Mouse (Mus musculus) frontal cortex, postnatal 25 days (tissue): ENCODE results near the gene Apex1.
"Not testable (repeated sequence)": the region's sequence is repeated elsewhere in the genome, so short reads cannot be mapped to it uniquely, and the experiment has no call there.

Experiments
- DNase-seq, 2 experiments: peaks; one replicate each; pipeline ENCODE4 v3.0.0; 2022; ENCODE audit warnings: low spot score in 2 of 2

Apex1 gene

DNA sequence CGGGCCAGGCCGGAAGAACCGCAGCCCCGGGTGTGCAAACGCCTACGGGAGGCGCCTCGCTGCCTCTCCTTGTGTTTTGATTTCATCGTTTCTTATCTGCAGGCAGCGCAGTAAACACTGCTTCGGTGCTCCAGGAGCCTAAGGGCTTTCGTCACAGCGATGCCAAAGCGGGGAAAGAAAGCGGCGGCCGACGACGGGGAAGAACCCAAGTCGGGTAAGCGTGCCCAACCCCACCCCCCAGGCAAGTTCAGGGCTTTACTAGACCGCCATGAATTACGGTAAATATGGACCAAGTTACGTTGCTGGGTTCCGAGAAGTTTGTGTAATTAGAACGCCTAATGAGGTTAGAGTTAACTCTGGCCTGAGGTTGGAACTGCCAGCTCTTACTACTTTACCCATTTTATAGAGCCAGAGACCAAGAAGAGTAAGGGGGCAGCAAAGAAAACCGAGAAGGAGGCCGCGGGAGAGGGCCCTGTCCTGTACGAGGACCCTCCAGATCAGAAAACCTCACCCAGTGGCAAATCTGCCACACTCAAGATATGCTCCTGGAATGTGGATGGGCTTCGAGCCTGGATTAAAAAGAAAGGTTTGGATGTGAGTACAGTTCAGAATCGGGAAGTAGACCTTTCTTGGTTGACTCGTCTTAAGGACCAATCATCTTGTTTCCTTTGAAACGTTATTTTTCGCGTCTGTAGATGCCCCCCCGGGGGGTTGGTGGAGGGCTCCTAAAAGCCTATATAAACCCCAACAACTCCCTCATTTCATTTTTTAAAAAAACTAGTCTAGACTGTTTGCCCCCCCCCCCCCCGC lies 548 bp downstream of the Apex1 start:
- no peak for DNase-seq

DNA sequence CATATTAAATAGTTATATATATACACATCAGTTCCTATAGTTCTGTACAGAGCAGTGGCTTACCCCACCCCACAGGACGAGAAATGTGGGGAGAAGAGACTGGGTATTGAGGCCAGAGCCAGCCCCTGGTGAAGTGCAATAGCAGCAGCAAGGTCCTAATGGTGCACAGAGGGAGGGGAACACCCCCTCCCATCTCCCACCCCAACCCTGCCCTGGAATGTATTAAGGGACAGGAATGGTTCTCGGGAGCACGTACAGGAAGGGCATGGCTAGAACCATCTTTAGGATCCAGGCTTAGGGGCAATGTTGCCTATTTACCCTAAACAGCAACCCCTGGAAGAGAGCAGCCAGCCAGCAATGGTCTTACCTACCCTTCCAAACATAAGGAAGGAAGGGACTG lies 2.6 kb downstream of the Apex1 start:
- no peak for DNase-seq

DNA sequence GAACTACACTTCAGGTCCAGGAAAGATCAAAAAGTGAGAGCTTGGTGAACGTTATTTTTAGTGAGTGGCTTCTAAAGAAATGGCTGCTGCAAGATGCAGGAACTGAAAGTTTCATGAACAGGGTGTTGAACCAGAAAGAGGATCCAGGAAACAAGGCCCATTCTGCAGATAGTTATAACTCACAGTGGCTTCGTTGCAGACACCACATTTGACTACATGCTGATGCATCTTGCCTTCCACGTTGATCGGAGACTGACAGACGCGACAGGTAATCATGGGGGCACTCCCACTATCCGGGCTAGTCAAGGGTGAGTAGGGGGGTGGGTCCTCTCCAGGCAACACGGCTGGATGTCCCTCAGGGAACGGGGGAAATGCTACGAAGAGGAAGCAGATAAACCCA lies 5.2 kb downstream of the Apex1 start:
- no peak for DNase-seq

DNA sequence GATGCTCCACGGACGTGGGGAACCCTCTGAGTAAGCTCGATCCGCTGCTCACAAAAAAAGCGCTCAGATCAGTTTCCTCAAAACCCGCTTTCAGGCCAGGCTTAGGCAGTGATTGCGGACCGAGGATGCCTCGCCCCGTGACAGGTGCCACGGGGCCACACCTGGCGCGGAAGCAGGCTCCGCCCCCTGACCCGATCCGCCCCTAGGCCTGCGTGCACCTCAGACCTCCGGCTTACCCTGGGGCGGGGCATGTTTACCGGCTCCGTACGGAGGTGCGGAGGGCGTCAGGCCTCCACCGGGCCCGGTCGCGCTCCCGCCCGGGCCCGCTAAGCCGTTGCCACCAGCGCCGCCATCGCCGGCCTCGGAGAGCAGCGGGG lies 5.6 kb downstream of the Apex1 start:
- peak in 1 of 2 experiments; percentile 31 for DNase-seq

DNA sequence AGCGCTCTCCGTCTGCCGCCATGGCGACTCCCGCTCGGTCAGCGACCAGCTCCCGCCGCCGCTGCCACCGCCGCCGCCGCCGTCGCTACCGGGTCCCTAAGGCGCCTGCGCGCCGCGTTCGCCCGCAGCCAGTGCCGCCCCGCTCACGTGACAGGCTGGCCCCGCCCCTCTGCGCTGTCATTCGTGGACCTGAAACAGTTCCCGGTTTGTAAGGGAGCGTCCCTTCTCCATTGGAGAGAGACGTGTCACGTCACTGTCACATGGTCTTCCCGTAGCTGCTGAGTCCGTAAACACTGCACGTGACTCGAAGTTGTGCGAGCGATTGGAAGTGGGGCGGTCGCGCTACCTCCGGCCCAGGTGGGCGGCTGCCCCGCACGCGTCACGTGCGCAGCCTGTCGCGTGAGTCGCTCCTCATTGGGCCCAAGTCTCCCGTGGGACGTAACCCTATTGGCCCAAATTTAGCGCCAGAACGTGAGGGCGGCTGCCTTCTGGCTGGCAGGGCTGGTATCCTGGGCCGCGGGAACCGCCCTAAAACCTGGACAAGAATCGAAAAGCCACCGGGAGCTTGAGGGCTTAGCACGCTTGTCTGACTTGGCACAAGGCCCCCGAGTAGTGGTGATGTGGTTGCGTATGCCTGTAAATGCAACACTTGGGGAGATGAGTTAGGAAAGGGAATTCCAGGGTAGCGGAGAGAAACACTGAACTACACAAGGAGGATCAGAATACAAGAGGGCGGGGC lies 6.2 kb downstream of the Apex1 start, which contains the start of the genes Pip4p1 and Pnp:
TSS of gene Pip4p1 (minus strand) at position 103 of the 739 bp plus-strand sequence.
TSS of gene Pnp (plus strand) at position 329 of the 739 bp plus-strand sequence.
- peak; percentile 95 to 97 for DNase-seq

DNA sequence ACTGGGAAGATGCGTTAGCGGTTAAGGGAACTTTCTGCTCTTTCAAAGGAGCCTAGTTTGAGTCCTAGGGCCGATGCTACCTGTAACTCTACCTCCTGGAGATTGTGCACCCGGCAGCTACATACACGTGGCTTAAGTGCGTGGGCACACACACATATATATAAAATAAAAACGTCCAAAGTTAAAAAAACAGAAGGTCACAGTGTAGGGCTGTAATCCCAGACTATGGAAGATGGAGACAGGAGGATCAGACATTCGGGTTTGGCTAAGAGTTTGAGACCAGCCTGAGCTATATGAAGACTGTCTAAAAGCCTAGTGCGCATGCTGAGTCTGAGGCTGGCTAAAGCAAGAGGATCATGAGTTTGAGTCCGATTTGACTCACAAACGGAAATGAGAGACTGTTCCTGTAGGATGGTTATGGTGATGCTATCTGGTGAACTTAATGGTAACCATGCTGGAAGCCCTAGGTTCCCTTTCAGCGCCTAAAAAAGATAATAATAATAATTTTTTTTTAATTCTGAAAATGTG lies 6.8 kb downstream of the Apex1 start:
- no peak for DNase-seq

DNA sequence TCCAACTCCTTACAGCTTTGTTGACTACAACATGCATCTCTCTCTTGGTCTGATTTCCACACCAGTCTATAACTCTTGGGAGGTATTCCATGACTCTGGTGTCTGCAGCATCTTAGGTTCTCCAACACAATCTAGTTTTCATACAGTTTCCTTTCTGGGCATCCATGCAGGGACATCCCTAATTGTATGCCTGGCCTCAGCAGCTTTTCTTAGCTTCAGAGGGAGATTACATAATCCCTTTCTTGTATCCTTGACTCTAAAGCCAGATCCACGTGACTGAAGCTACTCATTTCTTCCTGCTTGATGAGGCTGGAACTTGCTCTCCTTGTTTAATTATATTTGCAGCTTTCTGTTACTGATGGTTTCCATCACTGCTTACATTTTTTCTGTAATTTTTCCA lies 11.9 kb downstream of the Apex1 start:
- DNase-seq: no peak

DNA sequence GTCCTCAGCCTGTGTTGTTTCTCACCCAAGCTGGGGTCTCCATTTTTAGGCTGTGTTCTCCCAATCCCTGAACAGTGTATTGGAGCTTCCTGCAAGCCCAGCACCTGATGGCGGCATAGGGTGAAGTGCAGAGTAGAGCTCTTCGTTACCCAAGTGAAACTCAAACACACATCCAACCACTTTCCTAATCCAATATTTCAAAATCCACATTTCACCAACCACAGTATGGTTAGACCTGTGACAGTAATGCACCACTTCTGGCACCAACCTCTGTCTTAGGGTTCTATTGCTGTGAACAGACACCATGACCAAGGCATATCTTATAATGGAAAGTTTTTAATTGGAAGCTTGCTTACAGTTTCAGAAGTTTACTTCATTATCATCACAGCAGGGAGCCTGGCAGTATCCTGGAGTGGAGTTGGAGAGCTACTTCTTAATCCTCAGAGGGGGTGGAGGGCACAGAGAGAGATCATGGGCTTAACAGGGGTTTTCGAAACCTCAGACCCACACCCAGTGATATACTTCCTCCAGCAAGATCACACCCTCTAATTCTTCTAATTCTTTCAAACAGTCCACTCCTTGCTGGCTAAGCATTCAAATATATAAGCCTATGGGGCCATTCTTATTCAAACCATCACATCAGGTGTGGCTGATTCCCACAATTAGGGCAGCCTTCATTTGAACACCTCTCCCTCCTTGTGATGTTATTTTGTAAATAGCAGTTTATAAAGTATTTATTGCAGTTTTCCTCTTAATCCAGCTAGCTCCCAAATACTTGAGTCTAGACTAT lies 13.5 kb downstream of the Apex1 start:
- no peak for DNase-seq

DNA sequence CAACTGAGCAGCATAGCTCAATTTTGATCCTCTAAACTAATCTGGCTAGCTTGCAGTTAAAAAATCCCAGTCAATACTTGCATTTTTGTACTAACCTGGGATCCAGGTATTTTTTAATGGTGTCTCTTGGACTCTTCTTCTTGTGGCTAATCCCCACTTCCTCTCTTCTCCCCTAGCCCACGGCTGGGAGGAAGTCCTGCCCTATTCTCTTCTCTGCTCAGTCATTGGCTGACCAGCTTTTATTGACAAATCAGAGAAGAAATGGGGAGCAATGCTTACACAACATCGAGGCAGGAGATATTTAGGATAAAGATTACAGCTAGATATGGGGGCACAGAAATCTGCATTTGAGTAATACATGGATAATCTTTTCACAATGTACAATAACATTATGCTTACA lies 14.2 kb downstream of the Apex1 start:
- DNase-seq: no peak

DNA sequence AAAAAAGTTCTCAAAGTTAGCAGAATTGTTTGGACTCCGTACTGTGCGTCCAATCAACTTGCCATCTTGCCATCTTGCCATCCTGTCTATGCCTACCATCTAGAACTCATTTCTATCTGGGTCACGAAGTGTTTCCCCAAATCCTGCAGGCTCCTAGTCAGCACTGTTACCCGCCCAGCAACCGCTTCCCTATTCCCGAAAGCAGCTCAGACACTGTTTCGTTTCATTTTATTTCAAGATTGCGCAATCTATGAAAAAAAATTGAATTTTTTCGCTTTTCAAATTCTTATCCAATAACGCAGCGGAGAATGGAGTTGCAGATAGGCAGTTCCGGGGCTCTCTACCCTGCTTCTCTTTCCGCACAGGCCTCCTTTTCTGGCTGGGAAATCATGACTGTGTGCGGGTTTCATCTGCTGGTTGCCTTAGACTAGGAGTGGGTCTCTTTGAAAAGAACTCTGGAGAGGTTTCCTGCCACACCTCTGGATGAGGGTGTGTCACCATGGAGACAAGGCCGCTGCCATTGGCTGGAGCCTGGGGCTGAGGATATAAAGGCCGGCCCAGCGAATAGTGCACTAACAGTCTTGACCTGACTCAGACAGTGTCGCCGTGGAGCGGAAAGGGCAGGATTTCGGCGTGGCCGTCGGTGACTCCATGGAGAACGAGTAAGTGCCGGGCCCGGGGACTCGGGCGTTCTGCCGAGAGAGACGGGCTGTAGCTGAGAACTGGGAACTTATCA lies 19.3 kb downstream of the Apex1 start, which contains the start of gene Gm49342:
TSS of gene Gm49342 (plus strand) at position 586 of the 736 bp plus-strand sequence.
- peak; percentile 83 to 88 for DNase-seq

DNA sequence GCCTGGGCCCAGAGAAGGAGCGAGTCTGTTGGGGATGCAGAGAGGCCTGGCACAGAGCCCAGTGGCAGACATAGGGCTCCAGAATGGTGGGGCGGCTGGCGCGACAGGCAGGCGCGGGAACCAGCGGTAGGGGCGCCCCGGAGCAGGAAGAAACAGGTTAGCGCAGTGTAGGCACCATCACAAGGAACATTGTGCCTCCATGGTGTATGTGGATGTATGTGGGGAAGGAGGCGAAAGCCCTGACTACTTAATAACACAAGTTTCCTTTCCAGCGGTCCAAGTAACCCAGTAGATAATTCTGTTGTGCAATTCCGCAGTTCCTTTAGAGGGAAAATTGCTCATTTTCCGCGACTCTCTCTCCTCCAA lies 19.9 kb downstream of the Apex1 start:
- not testable (repeated sequence) for DNase-seq

DNA sequence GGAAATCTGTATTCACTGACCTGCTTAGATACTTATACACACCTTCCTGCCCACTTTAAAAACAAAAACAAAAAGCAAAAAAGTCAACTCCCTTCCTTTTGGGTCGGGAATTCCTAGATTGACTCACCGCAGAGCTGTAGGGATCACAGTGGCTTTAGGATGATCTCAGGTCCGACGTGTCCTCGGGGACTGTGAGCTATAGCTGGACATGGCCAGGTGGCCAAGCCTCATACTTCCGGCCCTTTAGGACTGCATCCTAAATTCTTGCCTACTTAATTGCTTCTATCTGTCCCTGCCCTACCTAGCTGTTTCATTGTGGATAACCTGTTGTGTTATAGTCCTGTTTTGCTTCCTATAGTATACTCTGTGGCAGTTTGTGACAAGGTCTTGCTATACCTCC lies 20.3 kb downstream of the Apex1 start:
- not testable (repeated sequence) for DNase-seq

DNA sequence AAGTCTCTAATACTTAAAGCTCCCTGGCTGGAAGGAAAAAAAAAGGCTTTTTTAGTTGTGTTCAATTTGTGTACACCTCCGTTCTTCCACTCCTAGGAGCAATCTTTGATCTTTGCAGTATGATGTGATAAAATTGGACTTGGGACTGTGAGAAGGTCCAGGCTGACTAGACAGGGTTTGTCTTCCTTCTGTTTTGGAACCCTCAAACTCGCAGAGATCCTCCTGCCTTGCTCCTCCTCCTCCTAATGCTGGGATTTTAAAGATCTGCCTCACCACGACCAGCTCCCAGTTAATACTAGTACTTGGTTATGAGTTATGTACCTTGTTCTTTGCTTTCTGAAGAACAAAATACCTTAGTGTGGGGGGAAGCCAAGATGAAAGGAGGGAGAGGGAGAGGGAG lies 20.8 kb downstream of the Apex1 start:
- DNase-seq: not testable (repeated sequence)

DNA sequence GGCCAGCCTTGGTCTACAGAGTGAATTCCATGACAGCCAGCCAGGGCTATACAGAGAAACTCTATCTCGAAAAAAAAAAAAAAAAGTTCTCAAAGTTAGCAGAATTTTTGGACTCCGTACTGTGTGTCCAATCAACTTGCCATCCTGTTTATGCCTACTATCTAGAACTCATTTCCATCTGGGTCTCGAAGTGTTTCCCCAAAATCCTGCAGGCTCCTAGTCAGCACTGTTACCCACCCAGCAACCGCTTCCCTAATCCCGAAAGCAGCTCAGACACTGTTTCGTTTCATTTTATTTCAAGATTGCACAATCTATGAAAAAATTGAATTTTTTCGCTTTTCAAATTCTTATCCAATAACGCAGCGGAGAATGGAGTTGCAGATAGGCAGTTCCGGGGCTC lies 30.7 kb downstream of the Apex1 start:
- no peak for DNase-seq

DNA sequence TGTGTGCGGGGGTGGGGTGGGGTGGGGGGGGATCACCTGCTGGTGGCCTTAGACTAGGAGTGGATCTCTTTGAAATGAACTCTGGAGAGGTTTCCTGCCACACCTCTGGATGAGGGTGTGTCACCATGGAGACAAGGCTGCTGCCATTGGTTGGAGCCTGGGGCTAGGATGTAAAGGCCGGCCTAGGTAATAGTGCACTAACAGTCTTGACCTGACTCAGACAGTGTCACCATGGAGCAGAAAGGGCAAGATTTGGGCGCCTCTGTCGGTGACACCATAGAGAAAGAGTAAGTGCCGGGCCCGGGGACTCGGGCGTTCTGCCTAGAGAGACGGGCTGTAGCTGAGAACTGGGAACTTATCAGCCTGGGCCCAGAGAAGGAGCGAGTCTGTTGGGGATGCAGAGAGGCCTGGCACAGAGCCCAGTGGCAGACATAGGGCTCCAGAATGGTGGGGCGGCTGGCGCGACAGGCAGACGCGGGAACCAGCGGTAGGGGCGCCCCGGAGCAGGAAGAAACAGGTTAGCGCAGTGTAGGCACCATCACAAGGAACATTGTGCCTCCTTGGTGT lies 31.3 kb downstream of the Apex1 start, which contains the start of gene Pnp2:
TSS of gene Pnp2 (plus strand) at position 51 of the 567 bp plus-strand sequence.
- peak; percentile 12 to 35 for DNase-seq

DNA sequence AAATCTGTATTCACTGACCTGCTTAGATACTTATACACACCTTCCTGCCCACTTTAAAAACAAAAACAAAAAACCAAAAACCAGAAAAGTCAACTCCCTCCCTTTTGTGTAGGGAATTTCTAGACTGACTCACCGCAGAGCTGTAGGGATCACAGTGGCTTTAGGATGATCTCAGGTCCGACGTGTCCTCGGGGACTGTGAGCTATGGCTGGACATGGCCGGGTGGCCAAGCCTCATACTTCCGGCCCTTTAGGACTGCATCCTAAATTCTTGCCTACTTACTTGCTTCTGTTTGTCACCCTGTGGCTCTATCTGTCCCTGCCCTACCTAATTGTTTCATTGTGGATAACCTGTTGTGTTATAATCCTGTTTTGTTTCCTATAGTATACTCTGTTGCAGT lies 32.0 kb downstream of the Apex1 start:
- DNase-seq: not testable (repeated sequence)

DNA sequence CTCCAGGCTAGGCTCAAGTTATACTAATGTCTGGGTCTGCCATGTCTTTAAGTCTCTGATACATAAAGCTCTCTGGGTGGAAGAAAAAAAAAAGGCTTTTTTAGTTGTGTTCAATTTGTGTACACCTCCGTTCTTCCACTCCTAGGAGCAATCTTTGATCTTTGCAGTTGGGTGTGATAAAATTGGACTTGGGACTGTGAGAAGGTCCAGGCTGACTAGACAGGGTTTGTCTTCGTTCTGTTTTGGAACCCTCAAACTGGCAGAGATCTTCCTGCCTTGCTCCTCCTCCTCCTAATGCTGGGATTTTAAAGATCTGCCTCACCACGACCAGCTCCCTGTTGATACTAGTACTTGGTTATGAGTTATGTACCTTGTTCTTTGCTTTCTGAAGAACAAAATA lies 32.4 kb downstream of the Apex1 start:
- DNase-seq: not testable (repeated sequence)

DNA sequence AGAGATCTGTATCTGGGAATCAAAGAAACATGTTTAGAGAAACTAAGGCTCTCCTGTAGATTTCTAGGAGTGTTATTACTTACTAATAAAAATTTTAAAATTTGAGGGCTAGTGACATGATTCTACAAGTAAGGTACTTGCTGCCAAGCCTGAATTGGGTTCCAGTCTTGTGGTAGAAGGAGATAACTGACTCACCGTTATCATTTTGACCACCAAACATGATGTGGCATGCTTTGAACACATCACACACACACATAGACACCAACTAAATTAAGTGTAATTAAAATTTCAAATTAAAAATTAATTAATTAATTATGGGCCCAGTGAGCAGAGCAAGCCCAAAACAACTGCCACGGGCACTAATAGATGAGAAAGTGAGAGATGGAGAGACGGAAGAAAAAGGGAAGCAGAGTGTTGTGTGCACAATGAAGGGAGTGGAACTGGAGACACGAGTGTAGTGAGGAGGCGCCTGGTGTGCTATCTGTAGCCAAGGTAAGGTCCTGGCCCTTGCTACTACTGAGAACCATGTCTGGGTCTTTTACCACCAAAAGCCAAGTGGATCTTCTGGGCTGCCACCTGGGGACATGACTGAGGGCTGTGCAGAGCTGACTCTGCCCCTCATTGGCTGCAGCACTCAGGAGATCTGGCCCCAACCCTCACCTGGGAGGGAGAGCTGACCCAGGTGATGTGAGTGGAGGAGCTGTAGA lies 33.7 kb downstream of the Apex1 start:
- DNase-seq: not testable (repeated sequence)

DNA sequence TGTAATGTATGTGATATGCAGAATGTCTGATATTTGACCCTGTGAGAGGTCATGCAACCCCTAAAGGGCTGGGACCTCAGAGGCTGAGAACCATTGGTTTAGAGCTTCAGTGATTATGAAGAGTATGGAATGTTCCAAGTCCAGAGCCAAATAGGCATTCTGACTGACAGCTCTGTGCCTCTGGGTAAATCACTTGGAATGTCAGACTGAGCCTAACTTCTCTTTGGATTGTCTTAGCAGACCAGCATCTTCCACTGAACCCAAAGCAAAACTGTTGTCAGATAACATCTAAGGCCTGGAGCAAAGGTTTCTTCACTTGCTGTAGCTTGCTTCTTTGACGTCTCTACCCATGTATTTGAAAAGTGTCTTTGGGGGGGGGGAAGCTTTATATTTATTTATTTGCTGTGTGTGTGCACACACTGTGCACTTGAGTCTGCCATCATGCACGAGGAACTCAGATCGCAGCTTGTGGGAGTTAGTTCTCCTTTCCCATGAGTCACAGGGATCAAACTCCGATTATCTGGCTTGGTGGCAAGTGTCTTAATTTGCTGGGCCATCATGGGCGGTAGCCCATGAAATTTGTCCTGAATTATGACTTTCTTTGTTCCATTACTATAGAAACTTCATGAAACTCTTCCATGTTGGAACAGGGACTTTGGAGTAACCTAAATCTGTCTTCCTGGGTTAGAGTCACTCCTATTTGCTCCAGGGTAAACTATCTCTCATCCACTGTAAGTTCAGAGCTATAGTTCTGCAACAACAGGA lies 43.6 kb downstream of the Apex1 start:
- DNase-seq: no peak
